Mouse (Mus musculus) bone marrow, adult 2 months (tissue): ENCODE measurements around the gene BC005561.

Source experiments
- CTCF ChIP-seq: fragments of 200-500 bp; IDR thresholded peaks from 2 replicates; pipeline ENCODE4 v1.5.1; 2011; ENCODE audit warnings: low read length, control low read depth; ENCODE audit not compliant: control insufficient read depth, insufficient read depth
- POLR2A ChIP-seq: fragments of 200-500 bp; IDR thresholded peaks from 2 replicates; pipeline ENCODE4 v1.6.1; 2011; ENCODE audit warnings: low read depth, mild to moderate bottlenecking, control low read depth, low read length, borderline replicate concordance; ENCODE audit not compliant: control insufficient read depth

DNA sequence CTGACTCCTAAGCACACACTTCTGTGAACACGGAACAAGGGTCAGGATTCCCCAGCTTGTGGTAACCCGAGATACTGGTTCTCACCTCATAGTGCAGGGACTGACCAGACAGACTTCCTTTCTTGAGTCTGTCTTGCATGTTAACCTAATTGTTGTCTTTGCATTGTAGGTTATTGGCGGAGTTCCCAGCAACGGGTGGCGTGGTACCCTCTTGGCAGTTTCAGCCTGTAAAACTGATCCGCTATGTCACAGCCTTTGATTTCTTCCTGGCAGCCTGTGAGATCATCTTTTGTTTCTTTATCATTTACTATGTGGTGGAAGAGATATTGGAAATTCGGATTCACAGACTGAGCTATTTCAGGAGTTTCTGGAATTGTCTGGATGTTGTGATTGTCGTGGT, 25.3 kb upstream of the BC005561 start:
- TF ChIP-seq CTCF (no peak), POLR2A (no peak)
